Mouse (Mus musculus) midbrain, embryonic 12.5 days (tissue): ENCODE data around the gene Tbkbp1. TPM values are rescaled to one million over a fixed set of nuclear protein-coding genes. Genes with fewer than 3 reads are reported as not detected.
A peak's percentile ranks its signal among the peaks of the same experiment; 100 is the strongest.

Source experiments
- ATAC-seq: fragments of 200-750 bp; cut with Nextera tagmentation; 2 replicates; pipeline ENCODE4 v1.8.0; 2017; ENCODE audit warnings: low read depth, moderate TSS enrichment, moderate library complexity; ENCODE audit not compliant: low FRiP score
- H3K27ac ChIP-seq: fragments of 300-500 bp; sonication (generic); replicated peaks from 2 replicates; pipeline ENCODE4 v1.5.1; 2016; ENCODE audit warnings: mild to moderate bottlenecking
- H3K27me3 ChIP-seq: fragments of 300-500 bp; sonication (generic); 2 replicates; pipeline ENCODE4 v1.6.1; 2016; ENCODE audit warnings: mild to moderate bottlenecking
- H3K36me3 ChIP-seq: fragments of 300-500 bp; sonication (generic); 2 replicates; pipeline ENCODE4 v1.6.1; 2016
- H3K4me1 ChIP-seq: fragments of 300-500 bp; sonication (generic); 2 replicates; pipeline ENCODE4 v1.6.1; 2016
- H3K4me2 ChIP-seq: fragments of 300-500 bp; sonication (generic); replicated peaks from 2 replicates; pipeline ENCODE4 v1.6.1; 2016; ENCODE audit warnings: mild to moderate bottlenecking, moderate library complexity
- H3K4me3 ChIP-seq: fragments of 300-500 bp; sonication (generic); 2 replicates; pipeline ENCODE4 v1.5.1; 2016; ENCODE audit warnings: mild to moderate bottlenecking
- H3K9ac ChIP-seq: fragments of 300-500 bp; sonication (generic); replicated peaks from 2 replicates; pipeline ENCODE4 v1.6.1; 2016; ENCODE audit warnings: mild to moderate bottlenecking, moderate library complexity
- H3K9me3 ChIP-seq: fragments of 300-500 bp; sonication (generic); 2 replicates; pipeline ENCODE4 v1.6.1; 2016; ENCODE audit warnings: mild to moderate bottlenecking
- WGBS: fragments of 180-500 bp; shearing (Covaris S2); methylation state at CpG from one replicate; pipeline ENCODE4 v1.1.7; 2016; 5-methylcytosine and 5-hydroxymethylcytosine counted together
- polyA plus RNA-seq: library from polyadenylated mRNA; unstranded; fragments of >200 nt; fragmentation: Nextera tagmentation; extraction: Ambion mirVana; gene quantifications from 2 replicates; pipeline ENCODE4 v1.2.1, GENCODE M21; 2016

Gene Tbkbp1
- polyA plus RNA-seq, 1 experiment from 2014 or later: 6.7 TPM

GRCm38 (mm10) chr11:97139256-97139655 lies 12.0 kb downstream of the Tbkbp1 start:
- 0 out of 2 replicates have a peak, but pooled peaks have one; percentile 17 for ATAC-seq
- Histone ChIP-seq H3K4me1 (peaks cover 21% of the 10 kb centered on the region), H3K4me2 (peak overlapping the region; percentile 92), H3K9me3 (no peaks in the 10 kb centered on the region), H3K4me3 (peak overlapping the region; percentile 42), H3K27ac (no peak overlapping the region), H3K27me3 (peaks cover 62% of the 10 kb centered on the region), H3K36me3 (peaks cover 4% of the 10 kb centered on the region; the same call in 1 of the 2 replicates), H3K9ac (peak overlapping the region; percentile 54)
- WGBS: 4% methylated on average over 15 of the region's 15 CpGs

DNA sequence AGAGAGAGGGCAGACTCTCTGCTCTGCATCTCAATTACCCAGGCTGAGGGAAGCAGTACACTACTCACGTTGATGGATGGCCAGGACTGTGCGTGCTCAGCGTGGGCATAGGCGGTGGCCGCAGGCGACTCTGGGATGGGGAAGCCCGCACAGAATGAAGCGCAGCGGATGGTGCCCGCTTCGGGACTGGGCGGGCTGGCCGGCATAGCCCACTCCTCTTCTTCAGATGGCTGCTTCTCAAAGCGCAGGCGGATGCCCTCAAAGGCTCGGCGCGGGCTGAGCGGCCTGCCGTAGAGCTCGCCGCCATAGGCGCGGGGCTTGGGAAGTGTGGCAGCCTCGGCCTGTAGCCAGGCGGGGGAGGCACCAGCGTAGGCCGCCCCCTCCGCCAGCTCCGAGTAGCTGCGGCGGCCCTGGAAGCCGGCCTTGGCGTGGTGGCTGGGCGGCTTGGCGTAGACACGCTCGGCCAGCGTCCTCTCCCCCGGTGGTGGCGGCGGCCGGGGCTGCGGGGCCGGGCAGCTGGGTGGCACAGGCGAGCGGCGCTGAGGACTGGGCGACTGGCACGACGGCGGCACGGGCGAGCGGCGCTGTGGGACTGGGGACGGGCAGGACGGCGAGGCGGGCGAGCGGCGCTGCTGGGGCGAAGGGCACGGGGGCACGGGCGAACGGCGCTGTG lies 12.6 kb downstream of the Tbkbp1 start:
- ATAC-seq: peak; percentile 64
- H3K9me3 ChIP-seq: no peaks in the 10 kb centered on the region
- peaks cover 64% of the 10 kb centered on the region for H3K27me3 ChIP-seq
- peak overlapping the region; percentile 42 for H3K4me3 ChIP-seq
- H3K4me1 ChIP-seq: peaks cover 21% of the 10 kb centered on the region
- H3K36me3 ChIP-seq: no peaks in the 10 kb centered on the region; the same call in 1 of the 2 replicates
- H3K27ac ChIP-seq: peak overlapping the region; percentile 50; the same call in 1 of the 2 replicates
- H3K4me2 ChIP-seq: peak overlapping the region; percentile 92
- H3K9ac ChIP-seq: peak overlapping the region; percentile 54
- 6% methylated on average over 66 of the region's 69 CpGs for WGBS

- ATAC-seq: no peak
- no peak overlapping the region for H3K27ac ChIP-seq
- no peaks in the 10 kb centered on the region for H3K36me3 ChIP-seq
- peaks cover 54% of the 10 kb centered on the region for H3K27me3 ChIP-seq
- no peaks in the 10 kb centered on the region for H3K9me3 ChIP-seq
- H3K4me2 ChIP-seq: no peak overlapping the region
- 67% methylated on average over 5 of the region's 5 CpGs for WGBS
- H3K4me1 ChIP-seq: peaks cover 8% of the 10 kb centered on the region
- H3K9ac ChIP-seq: no peak overlapping the region
- H3K4me3 ChIP-seq: no peak overlapping the region
These were observed 18.0 kb downstream of the Tbkbp1 start for GRCm38 (mm10) chr11:97133270-97133669.

GRCm38 (mm10) chr11:97132185-97132584 lies 19.1 kb downstream of the Tbkbp1 start:
- Histone ChIP-seq H3K9me3 (no peaks in the 10 kb centered on the region), H3K4me1 (peaks cover 7% of the 10 kb centered on the region), H3K4me3 (no peak overlapping the region), H3K27ac (no peak overlapping the region), H3K9ac (no peak overlapping the region), H3K27me3 (peaks cover 54% of the 10 kb centered on the region), H3K4me2 (no peak overlapping the region), H3K36me3 (no peaks in the 10 kb centered on the region)
- ATAC-seq: no peak
- WGBS: 16% methylated on average over 6 of the region's 6 CpGs

GRCm38 (mm10) chr11:97131683-97132082 lies 19.6 kb downstream of the Tbkbp1 start:
- ATAC-seq: no peak
- H3K9me3 ChIP-seq: no peaks in the 10 kb centered on the region
- H3K27me3 ChIP-seq: peaks cover 54% of the 10 kb centered on the region
- no peaks in the 10 kb centered on the region for H3K36me3 ChIP-seq
- H3K9ac ChIP-seq: no peak overlapping the region
- peaks cover 12% of the 10 kb centered on the region for H3K4me1 ChIP-seq
- H3K4me2 ChIP-seq: no peak overlapping the region
- H3K27ac ChIP-seq: no peak overlapping the region
- WGBS: 84% methylated on average over 2 of the region's 2 CpGs
- H3K4me3 ChIP-seq: no peak overlapping the region

DNA sequence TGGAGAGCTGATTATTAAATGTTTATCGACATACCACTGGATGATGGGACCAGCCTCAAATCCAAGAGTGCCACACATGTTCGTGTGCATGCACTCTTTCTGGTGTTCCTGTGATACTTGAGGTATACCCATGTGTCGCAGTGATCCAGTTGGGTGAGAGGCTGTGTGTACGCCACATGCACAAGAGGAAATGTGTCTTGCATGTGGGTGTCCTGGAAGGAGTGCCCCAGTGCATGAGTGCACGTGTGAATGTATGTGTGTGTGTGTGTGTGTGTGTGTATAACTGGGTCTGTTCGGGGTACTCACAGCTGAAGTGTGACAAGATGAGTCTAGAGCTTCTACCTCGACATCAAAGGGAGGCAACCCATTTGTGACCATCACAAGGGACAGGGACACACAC lies 21.0 kb downstream of the Tbkbp1 start:
- Histone ChIP-seq H3K36me3 (no peaks in the 10 kb centered on the region), H3K9me3 (no peaks in the 10 kb centered on the region), H3K27me3 (peaks cover 58% of the 10 kb centered on the region), H3K9ac (no peak overlapping the region), H3K4me1 (peaks cover 13% of the 10 kb centered on the region), H3K27ac (no peak overlapping the region), H3K4me2 (no peak overlapping the region), H3K4me3 (no peak overlapping the region)
- WGBS: 88% methylated on average over 5 of the region's 7 CpGs
- no peak for ATAC-seq

GRCm38 (mm10) chr11:97128956-97129355 lies 22.3 kb downstream of the Tbkbp1 start:
- 71% methylated on average over 3 of the region's 3 CpGs for WGBS
- no peak overlapping the region for H3K4me3 ChIP-seq
- no peak overlapping the region for H3K4me2 ChIP-seq
- no peak for ATAC-seq
- H3K9me3 ChIP-seq: no peaks in the 10 kb centered on the region
- no peak overlapping the region for H3K9ac ChIP-seq
- peaks cover 22% of the 10 kb centered on the region for H3K4me1 ChIP-seq
- H3K27me3 ChIP-seq: peaks cover 66% of the 10 kb centered on the region
- no peak overlapping the region for H3K27ac ChIP-seq
- H3K36me3 ChIP-seq: no peaks in the 10 kb centered on the region

DNA sequence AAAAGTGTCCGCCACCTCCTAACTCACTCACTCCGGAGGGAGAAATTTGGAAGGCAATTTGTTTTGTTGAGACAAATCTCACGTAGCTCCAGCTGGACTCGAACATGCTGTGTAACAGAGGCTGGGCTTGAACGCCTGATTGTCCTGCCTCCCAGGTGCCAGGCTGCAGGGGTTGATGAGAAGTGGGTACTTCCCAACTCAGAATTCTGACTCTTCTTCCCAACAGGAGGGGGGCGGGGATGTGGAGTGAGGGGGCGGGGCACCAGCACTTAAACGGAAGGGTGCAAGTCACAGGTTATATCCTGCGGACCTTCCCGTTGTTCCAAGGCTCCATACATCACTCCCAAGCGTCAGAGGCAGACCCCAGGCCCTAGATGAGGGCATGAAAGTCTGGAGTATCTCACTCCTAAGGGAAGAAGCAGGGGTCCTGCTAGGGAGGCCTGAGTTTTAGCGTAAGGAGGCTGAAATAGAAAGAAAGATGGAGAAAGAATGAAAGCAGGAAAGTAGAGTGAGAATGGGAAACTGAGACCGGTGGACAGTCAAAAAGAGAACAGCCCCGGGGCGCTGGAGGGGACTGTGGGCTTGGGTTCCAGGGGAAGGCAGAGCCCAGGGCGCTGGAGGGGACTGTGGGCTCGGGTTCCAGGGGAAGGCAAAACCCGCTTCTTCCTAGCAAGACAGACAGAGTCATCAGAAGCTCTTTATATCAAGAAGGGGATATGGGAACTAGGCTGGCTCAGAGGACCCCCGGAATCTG lies 23.6 kb downstream of the Tbkbp1 start:
- 12% methylated on average over 19 of the region's 19 CpGs for WGBS
- Histone ChIP-seq H3K27me3 (peaks cover 63% of the 10 kb centered on the region), H3K4me3 (peak overlapping the region; percentile 44), H3K27ac (no peak overlapping the region), H3K9ac (peak overlapping the region; percentile 57; the same call in 1 of the 2 replicates), H3K4me2 (peak overlapping the region; percentile 79), H3K4me1 (peaks cover 31% of the 10 kb centered on the region), H3K36me3 (no peaks in the 10 kb centered on the region), H3K9me3 (no peaks in the 10 kb centered on the region)
- no peak for ATAC-seq

- 4% methylated on average over 31 of the region's 32 CpGs for WGBS
- H3K4me2 ChIP-seq: peak overlapping the region; percentile 79
- no peaks in the 10 kb centered on the region for H3K36me3 ChIP-seq
- H3K4me1 ChIP-seq: peaks cover 31% of the 10 kb centered on the region
- peak overlapping the region; percentile 44 for H3K4me3 ChIP-seq
- peaks cover 68% of the 10 kb centered on the region for H3K27me3 ChIP-seq
- H3K9me3 ChIP-seq: no peaks in the 10 kb centered on the region
- H3K27ac ChIP-seq: no peak overlapping the region
- peak; percentile 44; the same call in 1 of the 2 replicates for ATAC-seq
- peak overlapping the region; percentile 57 for H3K9ac ChIP-seq
These were observed 24.4 kb downstream of the Tbkbp1 start for GRCm38 (mm10) chr11:97126645-97127468.

DNA sequence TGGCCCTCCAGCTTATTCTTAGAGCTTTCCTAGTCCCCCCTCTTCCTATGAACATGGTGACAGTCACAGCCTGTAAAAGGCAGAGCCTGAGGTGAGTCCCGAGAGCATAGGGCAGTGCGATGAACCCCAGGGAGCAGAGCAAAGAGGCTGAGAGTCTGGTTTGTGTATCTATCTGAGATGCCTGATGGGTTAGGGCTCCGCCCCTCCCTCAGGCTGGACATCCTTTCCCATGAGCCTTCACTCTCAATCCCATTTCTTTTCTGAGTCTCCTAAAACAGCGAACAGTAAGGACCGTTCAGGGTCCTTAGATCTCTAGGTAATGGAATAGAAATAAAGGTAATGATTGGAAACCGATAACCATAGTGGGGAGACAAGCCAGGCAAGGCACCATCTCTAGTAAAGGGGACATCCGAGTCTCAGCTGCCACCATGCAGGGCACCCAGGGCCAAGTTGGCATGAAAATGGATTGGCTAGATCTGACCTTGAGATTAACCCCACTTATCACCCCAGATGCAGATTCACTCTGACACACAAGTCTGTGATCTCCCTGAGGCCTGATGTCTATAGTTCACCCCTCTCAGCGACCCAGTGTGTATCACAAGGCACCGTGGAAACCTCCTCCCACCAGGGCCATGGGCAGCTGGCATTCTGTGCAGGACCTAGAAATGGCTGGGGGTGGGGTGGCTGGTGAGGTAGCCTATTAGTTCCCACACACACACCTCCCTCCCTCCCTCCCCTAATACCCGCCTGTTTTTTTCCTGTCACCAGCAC lies 26.8 kb downstream of the Tbkbp1 start:
- Histone ChIP-seq H3K27me3 (peaks cover 56% of the 10 kb centered on the region), H3K4me3 (no peak overlapping the region), H3K9me3 (no peaks in the 10 kb centered on the region), H3K4me2 (no peak overlapping the region), H3K36me3 (no peaks in the 10 kb centered on the region), H3K9ac (no peak overlapping the region), H3K4me1 (peaks cover 31% of the 10 kb centered on the region), H3K27ac (no peak overlapping the region)
- no peak for ATAC-seq
- WGBS: 62% methylated on average over 10 of the region's 10 CpGs

DNA sequence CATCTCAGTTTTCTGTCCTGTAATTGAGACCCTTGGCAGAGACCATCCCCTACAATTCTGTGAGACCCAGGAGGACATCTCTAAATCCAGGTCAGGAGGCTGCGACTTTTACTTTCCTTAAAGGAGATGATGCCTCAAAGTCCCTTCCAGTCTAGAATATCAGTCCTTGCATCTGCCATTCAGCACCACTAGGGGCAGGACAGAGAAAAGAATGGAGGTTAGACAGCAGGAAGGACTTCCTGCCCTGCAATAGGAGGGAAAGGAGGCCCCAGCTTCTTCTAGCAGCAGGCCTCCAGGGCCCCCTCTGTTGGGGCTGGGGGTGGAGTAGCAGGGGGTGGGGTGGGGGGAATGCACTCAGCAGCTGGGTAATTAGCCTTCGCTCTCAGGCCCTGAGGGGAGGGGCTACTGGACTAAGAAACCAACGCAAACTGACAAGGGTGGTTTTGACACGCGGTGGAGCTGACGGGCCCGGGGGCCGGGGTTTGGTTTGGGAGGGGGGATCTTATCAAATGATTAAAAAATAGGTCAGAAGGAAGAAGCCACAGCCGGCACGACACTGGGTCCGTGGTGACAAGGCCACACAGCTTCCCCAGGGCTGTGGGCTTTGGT lies 27.9 kb downstream of the Tbkbp1 start:
- no peaks in the 10 kb centered on the region for H3K9me3 ChIP-seq
- ATAC-seq: no peak
- H3K27ac ChIP-seq: no peak overlapping the region
- H3K9ac ChIP-seq: no peak overlapping the region
- H3K4me1 ChIP-seq: peaks cover 31% of the 10 kb centered on the region
- no peak overlapping the region for H3K4me3 ChIP-seq
- no peak overlapping the region for H3K4me2 ChIP-seq
- WGBS: 25% methylated on average over 11 of the region's 11 CpGs
- H3K27me3 ChIP-seq: peaks cover 60% of the 10 kb centered on the region
- H3K36me3 ChIP-seq: no peaks in the 10 kb centered on the region
